Mouse (Mus musculus) right cerebral cortex, postnatal 4 days (tissue): ENCODE measurements at regions not wholly inside any gene's neighbourhood (a gene's known extent, or its start where the extent isn't known, plus 50 kb on each side); places are given as distances from the start of the nearest gene placed in this dataset.
A peak's percentile ranks its signal among the peaks of the same experiment; 100 is the strongest.

ENCODE experiments used
- DNase-seq: peaks from one replicate; pipeline ENCODE4 v3.0.0-alpha.2; 2022

- peak; percentile 3 for DNase-seq
Observed at GRCm38 (mm10) chr5:41476001-41476400, 232.0 kb downstream of the Rab28 start.

GRCm38 (mm10) chr5:41445512-41446005 lies 262.4 kb downstream of the Rab28 start:
- DNase-seq, result no peak

DNA sequence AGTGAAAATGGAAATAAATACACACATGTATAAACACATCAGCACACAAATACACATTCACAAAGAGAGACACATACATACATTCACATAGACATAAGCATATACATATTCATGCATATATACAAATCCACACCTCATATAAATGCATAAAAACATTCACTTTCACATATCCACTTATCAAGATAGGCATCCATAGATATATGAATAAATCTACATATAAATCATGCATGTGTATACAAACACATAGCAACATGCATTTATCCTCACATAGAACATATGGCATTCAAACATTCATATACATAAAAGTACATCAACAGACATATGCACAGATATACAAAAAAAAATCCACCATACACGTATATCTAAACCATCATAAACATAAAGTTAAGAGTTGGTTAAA lies 266.9 kb downstream of the Rab28 start:
- DNase-seq, result no peak

DNA sequence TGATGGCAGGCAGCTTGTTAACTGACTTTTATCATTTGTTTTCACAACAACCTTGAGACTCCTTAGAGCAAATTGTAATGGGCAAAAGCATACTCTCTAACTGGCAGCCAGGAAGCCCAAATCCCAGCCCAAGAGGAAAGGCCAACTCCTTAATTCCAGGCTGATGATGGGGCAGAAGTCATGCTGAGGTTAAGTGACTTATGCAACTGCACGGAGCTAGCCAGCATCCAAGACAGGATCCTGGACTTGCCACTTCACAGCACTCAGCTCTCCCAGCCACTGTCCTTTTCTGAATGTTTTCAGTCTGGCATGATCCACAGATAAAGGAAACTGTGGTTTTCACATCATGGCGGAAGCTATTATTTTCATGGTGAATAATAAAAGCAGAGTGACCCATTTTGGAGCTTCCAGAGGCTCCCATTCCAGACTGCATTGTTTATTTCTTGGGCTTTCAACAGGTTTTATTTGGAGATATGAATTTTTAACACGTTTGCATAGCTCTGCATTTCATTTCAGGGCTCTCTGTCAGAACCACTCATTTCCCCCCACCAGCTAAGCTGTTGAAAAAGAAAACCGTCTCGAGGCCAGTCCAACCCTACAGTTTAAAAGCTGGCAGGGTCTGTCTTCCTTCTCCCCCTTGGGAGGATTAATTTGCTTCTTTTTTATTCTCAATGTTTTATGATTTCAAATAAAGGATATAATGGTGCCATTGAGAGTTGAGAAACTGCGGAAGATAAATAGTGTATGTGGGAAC lies 288.7 kb downstream of the Rab28 start:
- DNase-seq, result no peak

DNA sequence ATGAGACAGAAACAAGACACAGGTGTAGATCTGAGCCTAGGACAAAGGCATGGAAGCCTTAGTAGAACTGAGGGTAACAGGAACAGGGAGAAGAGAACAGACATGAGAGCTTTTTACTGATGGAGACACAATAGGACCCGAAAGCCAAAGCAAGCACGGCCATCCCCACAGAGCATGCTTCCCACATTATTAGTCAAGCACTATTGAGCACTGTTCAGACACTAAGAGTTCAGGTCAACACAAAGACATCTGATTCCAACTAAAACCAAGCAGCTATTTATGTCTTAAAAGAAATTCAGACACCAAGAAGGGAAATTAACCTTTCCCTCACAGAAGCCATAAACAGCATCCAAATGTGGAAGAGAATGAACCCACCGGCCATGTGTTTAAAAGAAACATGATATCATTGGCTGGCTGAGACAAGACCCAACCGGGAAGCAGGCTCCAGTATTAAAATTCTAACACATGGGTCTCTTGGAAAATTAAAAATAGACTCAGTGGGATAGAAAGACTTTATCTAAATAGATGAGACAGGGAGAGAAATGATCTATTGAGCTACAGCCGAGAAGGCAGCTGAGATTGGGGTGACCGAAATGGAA lies 298.8 kb downstream of the Rab28 start:
- DNase-seq, result no peak

DNA sequence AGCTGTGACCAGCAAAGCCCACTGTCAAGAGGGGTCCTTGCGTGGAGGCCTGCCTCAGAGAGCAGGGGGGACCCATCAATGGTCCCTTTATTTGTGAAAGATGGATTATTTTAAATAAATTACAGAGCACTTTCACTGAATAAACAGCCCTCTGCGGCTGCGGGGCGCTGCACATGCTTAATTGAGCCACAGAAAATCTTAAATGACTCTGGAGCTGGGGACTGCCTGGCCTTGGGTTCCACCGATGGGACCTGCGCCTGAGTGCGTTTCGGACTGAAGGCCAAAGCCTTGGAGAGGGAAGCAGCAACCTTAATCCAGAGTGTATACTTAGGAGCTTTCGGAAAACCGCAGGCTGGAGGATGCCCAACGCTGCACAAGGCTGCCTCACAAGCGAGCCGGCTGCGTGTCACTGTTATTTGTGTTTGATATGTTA lies 315.1 kb downstream of the Rab28 start:
- DNase-seq, result peak; percentile 34

DNA sequence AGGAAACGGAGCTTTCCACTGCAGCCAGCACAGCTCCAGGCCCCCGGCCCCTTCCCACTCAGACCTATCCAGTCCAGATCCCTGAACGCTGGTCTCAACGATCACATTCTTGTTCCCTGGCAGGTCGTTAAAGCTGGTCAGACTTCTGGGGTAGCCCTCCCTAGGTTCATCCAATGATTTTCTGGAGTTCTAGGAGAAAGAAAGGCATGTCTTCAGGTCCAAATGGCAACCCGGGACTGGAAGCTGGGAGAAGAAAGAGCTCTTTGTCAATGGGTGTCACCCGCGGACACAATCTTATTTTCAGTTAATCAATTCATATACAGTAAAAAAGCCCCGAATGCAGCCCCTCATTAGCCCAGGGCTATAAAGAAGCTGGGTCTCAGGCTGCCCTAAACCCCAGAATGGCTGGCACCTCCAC lies 315.8 kb downstream of the Rab28 start:
- DNase-seq, result no peak

DNA sequence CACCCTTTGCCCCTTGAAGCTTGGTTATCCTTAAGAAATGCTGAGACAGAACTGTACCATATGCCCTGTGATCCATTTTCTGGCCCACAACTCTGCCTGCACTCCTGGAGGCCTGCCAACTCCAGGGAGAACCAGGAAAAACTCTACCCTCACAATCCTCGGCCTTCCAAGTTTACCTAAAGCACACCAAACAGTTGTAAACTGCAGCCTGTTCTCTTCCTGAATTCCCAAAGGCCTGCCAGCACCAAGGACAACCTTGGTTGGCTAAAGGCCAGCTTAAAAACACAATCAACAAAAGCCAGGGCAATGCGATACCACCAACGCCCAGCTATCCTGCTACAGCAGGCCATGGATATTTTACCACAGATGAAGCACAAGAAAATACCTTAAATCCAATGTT lies 334.5 kb downstream of the Rab28 start:
- DNase-seq, result no peak

DNA sequence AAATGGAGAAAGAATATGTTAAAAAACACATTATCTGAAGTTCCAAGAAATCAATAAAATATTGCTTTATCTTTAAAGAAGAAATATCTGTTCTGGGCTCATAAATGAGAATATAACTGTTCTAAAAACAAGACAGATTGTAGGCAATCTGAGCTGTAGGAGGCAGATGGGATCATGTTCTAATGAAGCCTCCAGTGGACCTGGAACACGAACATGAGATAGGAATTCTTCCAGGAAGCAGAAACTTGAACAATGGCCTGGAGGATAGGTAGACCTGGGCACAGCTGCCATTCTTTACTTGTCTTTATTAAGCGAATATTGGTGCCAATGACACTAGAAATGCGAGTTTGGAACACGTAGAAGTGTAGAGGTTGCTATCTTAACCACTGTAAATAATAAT lies 336.5 kb downstream of the Rab28 start:
- no peak for DNase-seq

DNA sequence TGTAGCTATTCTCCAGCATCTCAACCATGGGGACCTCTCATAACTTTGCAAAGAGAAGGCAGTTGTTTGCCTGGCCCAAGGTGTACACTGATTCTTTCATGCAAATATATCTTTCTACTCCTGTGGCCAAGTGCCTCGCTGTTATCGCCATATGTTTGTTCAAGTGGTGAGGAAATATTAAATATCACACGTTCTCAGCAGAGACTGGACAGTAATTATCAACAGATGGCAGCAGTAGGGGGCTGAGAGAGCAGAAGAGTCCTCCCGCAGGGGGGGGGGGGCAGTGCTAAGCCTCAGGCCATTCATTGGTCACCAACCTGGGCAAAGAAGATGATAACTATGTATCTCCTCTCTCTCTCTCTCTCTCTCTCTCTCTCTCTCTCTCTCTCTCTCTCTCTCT lies 337.6 kb downstream of the Rab28 start:
- DNase-seq, result no peak

GRCm38 (mm10) chr5:41369907-41370306 lies 338.1 kb downstream of the Rab28 start:
- DNase-seq, result no peak

- no peak for DNase-seq
Observed at GRCm38 (mm10) chr5:41365883-41366282, 342.1 kb downstream of the Rab28 start.

GRCm38 (mm10) chr5:41348410-41348821 lies 359.5 kb downstream of the Rab28 start:
- DNase-seq, result no peak

- DNase-seq, result no peak
Observed at GRCm38 (mm10) chr5:41347416-41347815, 360.5 kb downstream of the Rab28 start.

- DNase-seq, result no peak
Observed at GRCm38 (mm10) chr5:41340581-41340980, 367.4 kb downstream of the Rab28 start.

GRCm38 (mm10) chr5:41296440-41296839 lies 411.5 kb downstream of the Rab28 start:
- DNase-seq, result no peak

GRCm38 (mm10) chr5:41266731-41267130 lies 441.2 kb downstream of the Rab28 start:
- DNase-seq, result no peak

DNA sequence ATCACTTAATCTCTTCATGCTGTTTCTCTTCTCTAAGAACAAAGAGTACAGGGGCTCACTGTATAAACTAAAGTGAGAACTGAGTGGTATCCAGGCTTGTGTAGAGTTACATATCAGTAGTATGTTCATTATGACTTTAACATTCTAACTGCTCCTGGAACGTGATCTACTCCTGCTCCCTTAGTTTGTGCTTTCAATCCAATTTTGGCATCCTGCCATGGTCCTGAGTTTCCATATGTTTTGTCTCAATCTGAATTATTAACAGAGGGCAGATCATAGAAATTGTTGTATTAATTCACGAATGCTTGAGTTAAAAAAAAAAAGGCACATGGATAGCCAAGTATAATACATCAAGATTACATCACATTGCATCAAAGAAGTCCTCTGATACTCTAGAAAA lies 441.6 kb downstream of the Rab28 start:
- DNase-seq, result no peak

- DNase-seq, result no peak
Observed at GRCm38 (mm10) chr5:41261654-41262237, 446.2 kb downstream of the Rab28 start.
